Mouse (Mus musculus): ENCODE measurements around the gene Zfp672.

DNA sequence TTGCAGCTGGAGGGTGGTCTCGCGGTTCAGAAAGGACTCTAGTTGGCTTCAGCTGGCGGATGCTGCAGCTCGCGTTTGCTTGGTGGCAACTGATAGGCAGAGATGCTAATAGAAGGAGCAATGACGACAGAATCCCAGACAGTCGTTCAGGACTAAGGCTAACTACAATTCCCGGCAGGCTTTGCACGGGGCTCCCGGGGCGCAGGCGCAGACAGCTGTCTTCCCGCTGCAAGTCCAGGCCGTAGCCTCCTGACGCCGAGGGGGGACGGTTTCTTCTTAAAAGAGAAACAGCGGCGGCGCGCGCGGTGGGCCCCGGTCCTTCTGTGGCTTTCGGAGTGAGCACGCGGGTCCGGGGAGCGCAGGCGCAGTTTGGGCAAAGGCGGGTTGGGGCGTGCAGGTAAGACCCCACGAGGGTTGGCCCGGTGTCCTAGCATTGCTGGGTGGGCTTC, 23.3 kb downstream of the Zfp672 start, which contains the start of gene Zfp692:
- TF ChIP-seq CTCF (IDR thresholded peaks at IDR 0.05; ENCODE audit: low read depth) = no peak
- no peak for TF ChIP-seq EP300 (IDR thresholded peaks at IDR 0.05; ENCODE audit: low read depth)

Data from liver, embryonic 14.5 days (tissue).